Comparison of ENCODE assay signal across 8 mouse cellular contexts in the genomic region with DNA sequence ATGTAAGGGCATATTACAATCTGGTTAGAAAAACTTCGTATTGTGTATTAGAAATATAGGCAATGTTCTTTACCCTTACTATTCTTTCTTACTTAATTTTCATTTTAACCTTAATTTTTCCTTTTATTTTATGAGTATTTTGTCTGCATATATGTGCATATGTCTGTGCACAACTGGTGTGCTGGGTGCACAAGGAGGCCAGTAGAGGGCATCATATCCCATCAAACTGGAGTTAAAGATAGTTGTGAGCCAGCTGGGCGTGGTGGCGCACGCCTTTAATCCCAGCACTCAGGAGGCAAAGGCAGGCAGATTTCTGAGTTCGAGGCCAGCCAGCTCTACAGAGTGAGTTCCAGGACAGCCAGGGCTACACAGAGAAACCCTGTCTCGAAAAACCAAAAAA. TPM values are rescaled to one million over a fixed set of nuclear protein-coding genes. Genes with fewer than 3 reads are reported as not detected.
DNase-seq lines count a peak whose midpoint lies in the region; ATAC-seq and TF ChIP-seq lines count a peak whose summit lies in the region.
"Not testable (repeated sequence)": the region's sequence is repeated elsewhere in the genome, so short reads cannot be mapped to it uniquely, and the experiment has no call there.
"Had no signal": no experiment of that assay in that cellular context is flagged by ENCODE, and none has a peak within 500 bp of the region (broad histone marks: within the 10 kb centered on the region; RNA-seq: fewer than 3 reads in every experiment).

No protein-coding gene starts in this region.

- DNase-seq in 416B (ENCODE audit: low read depth): peak; percentile 48
- peak; percentile 77 for DNase-seq in ES-CJ7 (ENCODE audit: low read depth, low spot score)
- peak; percentile 81 for DNase-seq in R1 (ENCODE audit: low read depth, low spot score)
- DNase-seq in hindbrain, postnatal 0 days (ENCODE audit: low spot score); left cerebral cortex, adult 2 months (ENCODE audit: extremely low spot score in 1 of 2, low spot score in 2 of 2); lung, postnatal 0 days (ENCODE audit: low spot score): not testable (repeated sequence)

- not testable (repeated sequence) for H3K27ac ChIP-seq in hindbrain, postnatal 0 days; left cerebral cortex, adult 2 months; lung, postnatal 0 days (ENCODE audit: low read length)

- not testable (repeated sequence) for H3K9me3 ChIP-seq in hindbrain, postnatal 0 days (ENCODE audit: low read length); lung, postnatal 0 days (ENCODE audit: low read length)

- 0 out of 2 replicates have a peak, but pooled peaks have one; percentile 55 for ATAC-seq in erythroblast, adult 5-6 weeks (replicated peaks; ENCODE audit: low FRiP score, poor library complexity, severe bottlenecking)
- not testable (repeated sequence) for ATAC-seq in hindbrain, postnatal 0 days; lung, postnatal 0 days

- 88% methylated on average over 6 of the region's 6 CpGs for WGBS in hindbrain, postnatal 0 days
- WGBS in lung, postnatal 0 days: 88% methylated on average over 6 of the region's 6 CpGs

- not testable (repeated sequence) for H3K4me3 ChIP-seq in hindbrain, postnatal 0 days (ENCODE audit: low read length); left cerebral cortex, adult 2 months; lung, postnatal 0 days (ENCODE audit: low read depth, low read length)

- not testable (repeated sequence) for H3K4me1 ChIP-seq in hindbrain, postnatal 0 days (ENCODE audit: insufficient read depth, low read length); lung, postnatal 0 days (ENCODE audit: insufficient read depth, low read depth, low read length)

- not testable (repeated sequence) for H3K36me3 ChIP-seq in hindbrain, postnatal 0 days (ENCODE audit: insufficient read depth, low read length); lung, postnatal 0 days (ENCODE audit: insufficient read depth, low read length)

- intact Hi-C loops in left cerebral cortex, adult 2 months (cut with DNase I): not testable (repeated sequence)

- peak; percentile 38 for TF ChIP-seq CTCF in hindbrain, postnatal 0 days (IDR thresholded peaks at IDR 0.05; ENCODE audit: low read depth)
- peak; percentile 23 for TF ChIP-seq CTCF in left cerebral cortex, adult 2 months (IDR thresholded peaks at IDR 0.05)
- TF ChIP-seq CTCF in lung, postnatal 0 days (IDR thresholded peaks at IDR 0.05): peak; percentile 35; the same call in 1 of the 2 replicates

- not testable (repeated sequence) for TF ChIP-seq EP300 in lung, postnatal 0 days (IDR thresholded peaks at IDR 0.05)

- H3K4me2 ChIP-seq in hindbrain, postnatal 0 days (ENCODE audit: low read depth, low read length); lung, postnatal 0 days (replicated peaks; ENCODE audit: low read depth, low read length): not testable (repeated sequence)

- not testable (repeated sequence) for H3K9ac ChIP-seq in hindbrain, postnatal 0 days (replicated peaks; ENCODE audit: low read length); lung, postnatal 0 days (replicated peaks; ENCODE audit: low read depth)

- H3K27me3 ChIP-seq in hindbrain, postnatal 0 days (ENCODE audit: insufficient read depth, low read length); lung, postnatal 0 days (replicated peaks; ENCODE audit: insufficient read depth, low read length): not testable (repeated sequence)

RNA-seq across cellular contexts. Expression of a gene that starts 18.2 kb away (rescaled TPM):
- total RNA-seq in erythroblast, adult 5-6 weeks (2015; ENCODE audit: low replicate concordance): not detected in 2 replicates
- total RNA-seq in erythroblast, adult 5-6 weeks (2017; ENCODE audit: low replicate concordance): not detected in 2 replicates
- total RNA-seq in hindbrain, postnatal 0 days (2014; rRNA removed): 3.9 and 4.9 TPM in 2 replicates
- 2.0 and 3.2 TPM in 2 replicates for polyA plus RNA-seq in hindbrain, postnatal 0 days (2015; fragmentation: Nextera tagmentation; extraction: Ambion mirVana)
- 1 to 10 TPM; 2.7 to 3.7 TPM for total RNA-seq in left cerebral cortex, adult 2 months (2021)
- polyA plus RNA-seq in lung, postnatal 0 days (2015; fragmentation: Nextera tagmentation; extraction: Ambion mirVana): 1.3 and 2.2 TPM in 2 replicates
- polyA plus RNA-seq: erythroblast, embryonic 14.5 days had no signal

RNA-seq across cellular contexts. Expression of a gene that starts 29.2 kb away (rescaled TPM):
- 1.2 TPM in 1 of 2 replicates, not detected in the other for total RNA-seq in erythroblast, adult 5-6 weeks (2015; ENCODE audit: low replicate concordance)
- total RNA-seq in erythroblast, adult 5-6 weeks (2017; ENCODE audit: low replicate concordance): 1.3 and 2.2 TPM in 2 replicates
- total RNA-seq in hindbrain, postnatal 0 days (2014; rRNA removed): 97.9 and 111 TPM in 2 replicates
- 93.3 and 94.4 TPM in 2 replicates for polyA plus RNA-seq in hindbrain, postnatal 0 days (2015; fragmentation: Nextera tagmentation; extraction: Ambion mirVana)
- total RNA-seq in left cerebral cortex, adult 2 months (2021): 10 to 100 TPM; 46.6 to 63.0 TPM
- polyA plus RNA-seq in lung, postnatal 0 days (2015; fragmentation: Nextera tagmentation; extraction: Ambion mirVana): 0.80 and 1.0 TPM in 2 replicates

RNA-seq across cellular contexts. Expression of a gene that starts 49.3 kb away (rescaled TPM):
- 18.4 and 21.3 TPM in 2 replicates for total RNA-seq in erythroblast, adult 5-6 weeks (2015; ENCODE audit: low replicate concordance)
- total RNA-seq in erythroblast, adult 5-6 weeks (2017; ENCODE audit: low replicate concordance): 7.7 and 8.9 TPM in 2 replicates
- 16.4 and 19.4 TPM in 2 replicates for total RNA-seq in hindbrain, postnatal 0 days (2014; rRNA removed)
- 12.8 and 13.8 TPM in 2 replicates for polyA plus RNA-seq in hindbrain, postnatal 0 days (2015; fragmentation: Nextera tagmentation; extraction: Ambion mirVana)
- total RNA-seq in left cerebral cortex, adult 2 months (2021): 10 to 100 TPM in 1 of 2 experiments, 1 to 10 TPM in 1; 7.6 to 10.5 TPM
- 13.8 and 14.3 TPM in 2 replicates for polyA plus RNA-seq in lung, postnatal 0 days (2015; fragmentation: Nextera tagmentation; extraction: Ambion mirVana)

RNA-seq across cellular contexts. Expression of a gene that starts 49.4 kb away (rescaled TPM):
- 44.6 and 56.8 TPM in 2 replicates for total RNA-seq in erythroblast, adult 5-6 weeks (2015; ENCODE audit: low replicate concordance)
- 25.1 and 28.0 TPM in 2 replicates for total RNA-seq in erythroblast, adult 5-6 weeks (2017; ENCODE audit: low replicate concordance)
- total RNA-seq in hindbrain, postnatal 0 days (2014; rRNA removed): 33.5 and 41.5 TPM in 2 replicates
- polyA plus RNA-seq in hindbrain, postnatal 0 days (2015; fragmentation: Nextera tagmentation; extraction: Ambion mirVana): 36.6 and 37.4 TPM in 2 replicates
- total RNA-seq in left cerebral cortex, adult 2 months (2021): 10 to 100 TPM; 23.7 TPM
- polyA plus RNA-seq in lung, postnatal 0 days (2015; fragmentation: Nextera tagmentation; extraction: Ambion mirVana): 39.8 and 50.6 TPM in 2 replicates

Comparison
In these comparisons a context has a peak if more than half of its experiments do, and no peak if none do; other contexts are left out.
1. RNA of a gene that starts 29.2 kb away (total RNA-seq): 97.9 to 111 TPM in hindbrain, postnatal 0 days and 46.6 to 63.0 TPM in left cerebral cortex, adult 2 months; 1.2 to 2.2 TPM in erythroblast, adult 5-6 weeks; every median in the first group is over 10 times any median in the second.
2. Peak in every context shown above with its lines, with median percentiles within 50 percentile points of each other: CTCF ChIP-seq.